Mouse (Mus musculus): ENCODE measurements around the gene Prrg2. TPM values are rescaled to one million over a fixed set of nuclear protein-coding genes. Genes with fewer than 3 reads are reported as not detected.

The Prrg2 gene
- polyA plus RNA-seq, 1 experiment from 2014 or later: 17.7 TPM

- peak overlapping the region; percentile 99 for H3K27ac ChIP-seq
- H3K4me3 ChIP-seq: peak overlapping the region; percentile 97
- H3K9me3 ChIP-seq: no peaks in the 10 kb centered on the region
- peaks cover 40% of the 10 kb centered on the region for H3K36me3 ChIP-seq (replicated peaks)
- no peak for DNase-seq (ENCODE audit: extremely low spot score, low spot score)
- peaks cover 47% of the 10 kb centered on the region for H3K4me1 ChIP-seq
- WGBS: under 1% methylated on average over 38 of the region's 38 CpGs
- H3K27me3 ChIP-seq (ENCODE audit: poor library complexity, severe bottlenecking): no peaks in the 10 kb centered on the region
Observed at GRCm38 (mm10) chr7:45052181-45052861, 10.2 kb downstream of the Prrg2 start.

GRCm38 (mm10) chr7:45051601-45051974 is 10.9 kb downstream of the Prrg2 start:
- H3K36me3 ChIP-seq (replicated peaks): peaks cover 47% of the 10 kb centered on the region
- H3K4me3 ChIP-seq: peak overlapping the region; percentile 97
- H3K27ac ChIP-seq: peak overlapping the region; percentile 99
- H3K9me3 ChIP-seq: no peaks in the 10 kb centered on the region
- DNase-seq (ENCODE audit: extremely low spot score, low spot score): no peak
- no peaks in the 10 kb centered on the region for H3K27me3 ChIP-seq (ENCODE audit: poor library complexity, severe bottlenecking)
- H3K4me1 ChIP-seq: peaks cover 47% of the 10 kb centered on the region
- 2% methylated on average over 13 of the region's 13 CpGs for WGBS

GRCm38 (mm10) chr7:45050945-45051600 is 11.4 kb downstream of the Prrg2 start:
- 2% methylated on average over 16 of the region's 16 CpGs for WGBS
- Histone ChIP-seq H3K36me3 (replicated peaks) (peaks cover 52% of the 10 kb centered on the region), H3K27ac (peak overlapping the region; percentile 99), H3K4me1 (peaks cover 47% of the 10 kb centered on the region), H3K27me3 (ENCODE audit: poor library complexity, severe bottlenecking) (no peaks in the 10 kb centered on the region), H3K9me3 (no peaks in the 10 kb centered on the region), H3K4me3 (peak overlapping the region; percentile 97)
- DNase-seq (ENCODE audit: extremely low spot score, low spot score): peak; percentile 89

GRCm38 (mm10) chr7:45048923-45049657 is 13.4 kb downstream of the Prrg2 start:
- WGBS: 94% methylated on average over 23 of the region's 23 CpGs
- H3K4me1 ChIP-seq: peaks cover 39% of the 10 kb centered on the region
- peak overlapping the region; percentile 97; the same call in 1 of the 2 replicates for H3K4me3 ChIP-seq
- no peak overlapping the region for H3K27ac ChIP-seq
- H3K9me3 ChIP-seq: no peaks in the 10 kb centered on the region
- DNase-seq (ENCODE audit: extremely low spot score, low spot score): no peak
- no peaks in the 10 kb centered on the region for H3K27me3 ChIP-seq (ENCODE audit: poor library complexity, severe bottlenecking)
- peaks cover 72% of the 10 kb centered on the region for H3K36me3 ChIP-seq (replicated peaks)

- whole genome bisulfite sequencing: 93% methylated on average over 38 of the region's 38 CpGs
- Histone ChIP-seq H3K4me3 (no peak overlapping the region; the same call in 1 of the 2 replicates), H3K27me3 (ENCODE audit: poor library complexity, severe bottlenecking) (no peaks in the 10 kb centered on the region)
Observed at GRCm38 (mm10) chr7:45048001-45048890, 14.2 kb downstream of the Prrg2 start.

GRCm38 (mm10) chr7:45047491-45047890 is 15.0 kb downstream of the Prrg2 start:
- 94% methylated on average over 14 of the region's 14 CpGs for WGBS
- Histone ChIP-seq H3K9me3 (no peaks in the 10 kb centered on the region), H3K27ac (peak overlapping the region; percentile 2; the same call in 1 of the 2 replicates), H3K4me1 (peaks cover 32% of the 10 kb centered on the region), H3K27me3 (ENCODE audit: poor library complexity, severe bottlenecking) (no peaks in the 10 kb centered on the region), H3K4me3 (peak overlapping the region; percentile 9; the same call in 1 of the 2 replicates), H3K36me3 (replicated peaks) (peaks cover 88% of the 10 kb centered on the region)
- DNase-seq (ENCODE audit: extremely low spot score, low spot score): no peak

More at GRCm38 (mm10) chr7:45048001-45048890, 14.2 kb downstream of the Prrg2 start:
- DNase-seq (ENCODE audit: extremely low spot score, low spot score): no peak
- H3K9me3 ChIP-seq: no peaks in the 10 kb centered on the region
- H3K4me1 ChIP-seq: peaks cover 32% of the 10 kb centered on the region
- H3K36me3 ChIP-seq (replicated peaks): peaks cover 80% of the 10 kb centered on the region
- peak overlapping the region; percentile 2; the same call in 1 of the 2 replicates for H3K27ac ChIP-seq

- 95% methylated on average over 26 of the region's 26 CpGs for WGBS
- H3K27ac ChIP-seq: no peak overlapping the region
- peaks cover 94% of the 10 kb centered on the region for H3K36me3 ChIP-seq (replicated peaks)
- peaks cover 28% of the 10 kb centered on the region for H3K4me1 ChIP-seq
- H3K27me3 ChIP-seq (ENCODE audit: poor library complexity, severe bottlenecking): no peaks in the 10 kb centered on the region
- H3K9me3 ChIP-seq: no peaks in the 10 kb centered on the region
- DNase-seq (ENCODE audit: extremely low spot score, low spot score): no peak
- H3K4me3 ChIP-seq: peak overlapping the region; percentile 9; the same call in 1 of the 2 replicates
Observed at GRCm38 (mm10) chr7:45046853-45047350, 15.6 kb downstream of the Prrg2 start.

GRCm38 (mm10) chr7:45045741-45046140 is 16.7 kb downstream of the Prrg2 start:
- peaks cover 16% of the 10 kb centered on the region for H3K4me1 ChIP-seq
- WGBS: 96% methylated on average over 22 of the region's 22 CpGs
- no peaks in the 10 kb centered on the region for H3K9me3 ChIP-seq
- H3K36me3 ChIP-seq (replicated peaks): peaks cover 100% of the 10 kb centered on the region
- DNase-seq (ENCODE audit: extremely low spot score, low spot score): no peak
- H3K27ac ChIP-seq: no peak overlapping the region
- H3K27me3 ChIP-seq (ENCODE audit: poor library complexity, severe bottlenecking): no peaks in the 10 kb centered on the region
- H3K4me3 ChIP-seq: peak overlapping the region; percentile 13

- Histone ChIP-seq H3K27ac (no peak overlapping the region), H3K9me3 (no peaks in the 10 kb centered on the region), H3K27me3 (ENCODE audit: poor library complexity, severe bottlenecking) (no peaks in the 10 kb centered on the region), H3K4me3 (no peak overlapping the region), H3K36me3 (replicated peaks) (peaks cover 100% of the 10 kb centered on the region), H3K4me1 (no peaks in the 10 kb centered on the region)
- DNase-seq (ENCODE audit: extremely low spot score, low spot score): no peak
- WGBS: 93% methylated on average over 14 of the region's 14 CpGs
Observed at GRCm38 (mm10) chr7:45043307-45043706, 19.2 kb downstream of the Prrg2 start.

GRCm38 (mm10) chr7:45040851-45041250 is 21.6 kb downstream of the Prrg2 start:
- Histone ChIP-seq H3K9me3 (no peaks in the 10 kb centered on the region), H3K4me3 (no peak overlapping the region), H3K27ac (no peak overlapping the region), H3K27me3 (ENCODE audit: poor library complexity, severe bottlenecking) (no peaks in the 10 kb centered on the region), H3K36me3 (replicated peaks) (peaks cover 100% of the 10 kb centered on the region), H3K4me1 (no peaks in the 10 kb centered on the region)
- DNase-seq (ENCODE audit: extremely low spot score, low spot score): no peak
- 93% methylated on average over 9 of the region's 9 CpGs for WGBS

GRCm38 (mm10) chr7:45038411-45038810 is 24.1 kb downstream of the Prrg2 start:
- Histone ChIP-seq H3K4me3 (no peak overlapping the region), H3K4me1 (no peaks in the 10 kb centered on the region), H3K9me3 (no peaks in the 10 kb centered on the region), H3K27me3 (ENCODE audit: poor library complexity, severe bottlenecking) (no peaks in the 10 kb centered on the region), H3K36me3 (replicated peaks) (peaks cover 100% of the 10 kb centered on the region), H3K27ac (no peak overlapping the region)
- DNase-seq (ENCODE audit: extremely low spot score, low spot score): no peak
- 98% methylated on average over 9 of the region's 9 CpGs for WGBS

Data from forebrain, embryonic 10.5 days (tissue).